Mouse (Mus musculus): Measurements from ENCODE around the gene Clptm1. TPM values are rescaled to one million over a fixed set of nuclear protein-coding genes. Genes with fewer than 3 reads are reported as not detected.

The Clptm1 gene
- polyA plus RNA-seq, 1 experiment, result 95.7 TPM

DNA sequence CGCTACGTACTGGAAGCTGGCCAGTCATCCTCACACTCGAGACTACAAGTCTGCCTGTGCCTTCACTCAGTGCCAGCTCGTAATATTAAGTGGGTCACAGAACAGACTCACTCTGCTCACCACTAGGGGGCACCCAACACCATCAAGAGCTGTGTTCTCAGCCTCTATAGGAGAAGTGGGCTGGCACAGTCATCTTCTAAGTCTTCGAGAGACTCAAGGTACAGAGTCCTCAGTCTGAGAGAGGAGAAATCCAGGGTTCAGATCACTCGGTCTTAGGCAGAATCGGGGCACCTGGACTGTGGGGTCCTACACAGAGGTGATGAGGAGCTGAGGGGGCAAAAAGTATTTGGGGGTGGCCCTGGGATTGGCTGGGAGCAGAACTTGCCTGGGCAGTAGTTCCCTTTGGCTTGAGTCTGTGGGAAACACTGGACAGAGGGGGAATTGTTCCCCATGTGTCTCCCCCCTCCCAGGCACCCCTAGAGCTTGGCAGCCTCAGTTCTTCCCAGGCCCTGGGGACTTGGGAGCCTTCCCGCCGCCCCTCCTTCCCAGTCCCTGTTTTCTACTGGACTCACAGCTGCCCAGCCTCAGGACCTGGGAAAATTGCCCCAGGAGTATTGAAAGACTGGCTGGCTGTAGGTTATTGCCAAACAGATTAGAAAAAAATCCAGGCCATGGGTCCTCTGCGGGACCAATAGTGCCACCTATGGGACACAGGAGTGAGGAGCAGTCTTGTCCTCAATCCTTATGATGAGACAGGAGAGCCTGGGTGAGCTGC is 4.3 kb upstream of the Clptm1 start:
- Histone ChIP-seq H3K36me3 (ENCODE audit: control insufficient read depth, insufficient read depth) (no peaks in the 10 kb centered on the region), H3K27me3 (ENCODE audit: control insufficient read depth, insufficient read depth, insufficient read length) (no peaks in the 10 kb centered on the region), H3ac (ENCODE audit: control insufficient read depth, insufficient read length, low read depth) (peak overlapping the region; percentile 0), H3K79me3 (ENCODE audit: low read depth) (peaks cover 6% of the 10 kb centered on the region), H3K4me3 (ENCODE audit: insufficient read depth, poor library complexity, severe bottlenecking) (no peak overlapping the region), H3K79me2 (ENCODE audit: control insufficient read depth, insufficient read depth) (peaks cover 7% of the 10 kb centered on the region)
- no peak for TF ChIP-seq CEBPB (IDR thresholded peaks at IDR 0.05; ENCODE audit: low read depth)
- TF ChIP-seq CTCF (IDR thresholded peaks at IDR 0.05; ENCODE audit: control insufficient read depth, insufficient read depth, insufficient read length), result peak; percentile 84

- no peak for TF ChIP-seq MYOD1 (IDR thresholded peaks at IDR 0.05; ENCODE audit: control insufficient read depth, insufficient read length, low read depth)
- TF ChIP-seq CEBPB (IDR thresholded peaks at IDR 0.05; ENCODE audit: low read depth), result no peak
- TF ChIP-seq CTCF (IDR thresholded peaks at IDR 0.05; ENCODE audit: control insufficient read depth, insufficient read depth, insufficient read length), result no peak
- TF ChIP-seq MAX (IDR thresholded peaks at IDR 0.05), result no peak
- no peak for TF ChIP-seq USF1 (IDR thresholded peaks at IDR 0.05; ENCODE audit: low read depth)
- no peak for TF ChIP-seq MYOG (IDR thresholded peaks at IDR 0.05; ENCODE audit: control insufficient read depth, extremely low read depth, insufficient read length)
These were observed 2.6 kb upstream of the Clptm1 start for GRCm38 (mm10) chr7:19667434-19667833.

DNA sequence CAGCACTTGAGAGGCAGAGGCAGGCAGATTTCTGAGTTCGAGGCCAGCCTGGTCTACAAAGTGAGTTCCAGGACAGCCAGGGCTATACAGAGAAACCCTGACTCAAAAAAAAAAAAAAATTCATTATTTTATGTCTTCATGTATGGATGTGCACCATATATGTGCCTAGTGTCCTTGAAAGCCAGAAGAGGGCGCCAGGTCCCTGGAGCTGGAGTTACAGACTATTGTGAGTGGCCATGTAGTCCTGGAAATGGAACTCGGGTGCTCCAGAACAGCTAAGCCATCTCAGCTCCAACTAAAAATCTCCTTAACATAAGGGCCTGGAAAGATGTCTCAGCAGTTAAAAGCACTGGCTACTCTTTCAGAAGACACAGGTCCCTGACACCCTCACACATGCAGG is 1.9 kb upstream of the Clptm1 start:
- peaks cover 31% of the 10 kb centered on the region for H3K79me2 ChIP-seq (ENCODE audit: control insufficient read depth, insufficient read depth)
- TF ChIP-seq MYOD1 (IDR thresholded peaks at IDR 0.05; ENCODE audit: control insufficient read depth, insufficient read length, low read depth), result no peak
- no peak for TF ChIP-seq USF1 (IDR thresholded peaks at IDR 0.05; ENCODE audit: low read depth)
- no peak for TF ChIP-seq CEBPB (IDR thresholded peaks at IDR 0.05; ENCODE audit: low read depth)
- no peak for TF ChIP-seq MYOG (IDR thresholded peaks at IDR 0.05; ENCODE audit: control insufficient read depth, extremely low read depth, insufficient read length)
- TF ChIP-seq MAX (IDR thresholded peaks at IDR 0.05), result no peak
- no peak for TF ChIP-seq CTCF (IDR thresholded peaks at IDR 0.05; ENCODE audit: control insufficient read depth, insufficient read depth, insufficient read length)
- TF ChIP-seq FOSL1 (IDR thresholded peaks at IDR 0.05; ENCODE audit: insufficient read depth, low read length, poor library complexity, severe bottlenecking), result no peak
- no peak overlapping the region for H3ac ChIP-seq (ENCODE audit: control insufficient read depth, insufficient read length, low read depth)
- no peaks in the 10 kb centered on the region for H3K36me3 ChIP-seq (ENCODE audit: control insufficient read depth, insufficient read depth)
- no peak overlapping the region for H3K4me3 ChIP-seq (ENCODE audit: insufficient read depth, poor library complexity, severe bottlenecking)
- peaks cover 26% of the 10 kb centered on the region for H3K79me3 ChIP-seq (ENCODE audit: low read depth)
- no peaks in the 10 kb centered on the region for H3K27me3 ChIP-seq (ENCODE audit: control insufficient read depth, insufficient read depth, insufficient read length)

More at GRCm38 (mm10) chr7:19667434-19667833, 2.6 kb upstream of the Clptm1 start:
- no peak overlapping the region for H3ac ChIP-seq (ENCODE audit: control insufficient read depth, insufficient read length, low read depth)
- H3K27me3 ChIP-seq (ENCODE audit: control insufficient read depth, insufficient read depth, insufficient read length), result no peaks in the 10 kb centered on the region
- H3K79me3 ChIP-seq (ENCODE audit: low read depth), result peaks cover 20% of the 10 kb centered on the region
- no peak overlapping the region for H3K4me3 ChIP-seq (ENCODE audit: insufficient read depth, poor library complexity, severe bottlenecking)
- H3K79me2 ChIP-seq (ENCODE audit: control insufficient read depth, insufficient read depth), result peaks cover 24% of the 10 kb centered on the region
- no peaks in the 10 kb centered on the region for H3K36me3 ChIP-seq (ENCODE audit: control insufficient read depth, insufficient read depth)

DNA sequence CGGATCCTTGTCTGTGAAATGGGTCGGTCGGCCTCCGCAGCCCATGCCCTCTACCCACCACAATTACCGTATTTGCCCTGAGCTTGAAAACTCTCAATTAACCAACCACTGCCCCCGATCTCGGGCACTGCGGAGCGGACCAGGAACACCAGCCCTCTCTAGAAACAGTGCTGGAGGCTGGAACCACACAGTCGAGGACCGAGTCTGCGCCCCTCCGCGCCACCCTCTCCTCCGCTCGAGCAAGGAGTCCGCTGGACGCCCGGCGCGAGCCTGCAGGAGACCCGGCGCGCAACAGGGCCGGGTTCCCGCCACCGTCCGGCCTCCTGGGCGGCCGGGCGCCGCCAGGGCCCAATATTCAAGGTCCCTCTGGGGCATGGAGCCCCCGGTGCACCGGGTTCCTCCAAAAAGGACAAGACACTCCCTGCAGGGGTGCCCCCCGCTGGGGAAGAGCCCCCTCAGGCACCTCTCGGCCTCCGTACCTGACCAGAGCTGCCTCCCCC is 328 bp downstream of the Clptm1 start:
- no peaks in the 10 kb centered on the region for H3K27me3 ChIP-seq (ENCODE audit: control insufficient read depth, insufficient read depth, insufficient read length)
- H3K79me2 ChIP-seq (ENCODE audit: control insufficient read depth, insufficient read depth), result peaks cover 53% of the 10 kb centered on the region
- peaks cover 46% of the 10 kb centered on the region for H3K79me3 ChIP-seq (ENCODE audit: low read depth)
- H3K4me3 ChIP-seq (ENCODE audit: insufficient read depth, poor library complexity, severe bottlenecking), result peak overlapping the region; percentile 79
- no peak for TF ChIP-seq CEBPB (IDR thresholded peaks at IDR 0.05; ENCODE audit: low read depth)
- TF ChIP-seq MYOD1 (IDR thresholded peaks at IDR 0.05; ENCODE audit: control insufficient read depth, insufficient read length, low read depth), result no peak
- TF ChIP-seq MAX (IDR thresholded peaks at IDR 0.05), result no peak
- TF ChIP-seq FOSL1 (IDR thresholded peaks at IDR 0.05; ENCODE audit: insufficient read depth, low read length, poor library complexity, severe bottlenecking), result no peak
- TF ChIP-seq CTCF (IDR thresholded peaks at IDR 0.05; ENCODE audit: control insufficient read depth, insufficient read depth, insufficient read length), result no peak
- no peak for TF ChIP-seq USF1 (IDR thresholded peaks at IDR 0.05; ENCODE audit: low read depth)
- TF ChIP-seq MYOG (IDR thresholded peaks at IDR 0.05; ENCODE audit: control insufficient read depth, extremely low read depth, insufficient read length), result no peak
- peak overlapping the region; percentile 97 for H3ac ChIP-seq (ENCODE audit: control insufficient read depth, insufficient read length, low read depth)
- H3K36me3 ChIP-seq (ENCODE audit: control insufficient read depth, insufficient read depth), result no peaks in the 10 kb centered on the region

DNA sequence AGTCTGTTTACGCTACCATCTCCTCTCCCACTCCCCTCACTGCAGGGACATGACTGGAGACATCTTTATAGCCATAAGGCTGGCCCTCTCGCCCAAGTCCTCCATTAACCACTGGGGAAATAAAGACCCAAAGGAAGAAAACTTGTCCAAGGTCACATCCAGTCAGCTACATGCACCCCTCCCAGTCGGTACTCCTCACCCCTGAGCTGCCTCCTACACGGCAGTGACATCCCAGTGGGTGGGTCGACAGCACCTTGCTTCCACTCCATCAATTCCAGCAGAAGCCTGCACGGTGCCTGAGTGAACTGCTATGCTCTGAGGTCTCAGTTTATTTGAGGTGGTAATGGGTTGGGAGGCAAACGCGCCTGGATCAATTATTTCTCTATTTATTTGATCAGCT is 893 bp downstream of the Clptm1 start:
- TF ChIP-seq CTCF (IDR thresholded peaks at IDR 0.05; ENCODE audit: control insufficient read depth, insufficient read depth, insufficient read length) (no peak), MYOG (IDR thresholded peaks at IDR 0.05; ENCODE audit: control insufficient read depth, extremely low read depth, insufficient read length) (no peak), USF1 (IDR thresholded peaks at IDR 0.05; ENCODE audit: low read depth) (no peak), FOSL1 (IDR thresholded peaks at IDR 0.05; ENCODE audit: insufficient read depth, low read length, poor library complexity, severe bottlenecking) (no peak), MYOD1 (IDR thresholded peaks at IDR 0.05; ENCODE audit: control insufficient read depth, insufficient read length, low read depth) (no peak), CEBPB (IDR thresholded peaks at IDR 0.05; ENCODE audit: low read depth) (no peak)

More for the DNA sequence above, 893 bp downstream of the Clptm1 start:
- no peaks in the 10 kb centered on the region for H3K27me3 ChIP-seq (ENCODE audit: control insufficient read depth, insufficient read depth, insufficient read length)
- peaks cover 49% of the 10 kb centered on the region for H3K79me3 ChIP-seq (ENCODE audit: low read depth)
- H3K79me2 ChIP-seq (ENCODE audit: control insufficient read depth, insufficient read depth), result peaks cover 59% of the 10 kb centered on the region
- H3K4me3 ChIP-seq (ENCODE audit: insufficient read depth, poor library complexity, severe bottlenecking), result peak overlapping the region; percentile 79
- H3ac ChIP-seq (ENCODE audit: control insufficient read depth, insufficient read length, low read depth), result peak overlapping the region; percentile 97
- no peaks in the 10 kb centered on the region for H3K36me3 ChIP-seq (ENCODE audit: control insufficient read depth, insufficient read depth)

Measured in C2C12 (cell line).